Mouse (Mus musculus): ENCODE measurements around the gene Qrfp. TPM values are rescaled to one million over a fixed set of nuclear protein-coding genes. Genes with fewer than 3 reads are reported as not detected.

Gene Qrfp
- polyA plus RNA-seq, 1 experiment = 0.11 TPM

- Histone ChIP-seq H3K27me3 (replicated peaks; ENCODE audit: control insufficient read depth, insufficient read depth, low read length) (no peaks in the 10 kb centered on the region), H3K4me1 (ENCODE audit: control insufficient read depth, insufficient read depth, low read length) (no peaks in the 10 kb centered on the region), H3K4me3 (ENCODE audit: insufficient read depth, low read depth, low read length) (no peak overlapping the region), H3K27ac (ENCODE audit: insufficient read depth, low read depth, low read length) (no peak overlapping the region), H3K36me3 (ENCODE audit: control insufficient read depth, insufficient read depth, low read length) (no peaks in the 10 kb centered on the region)
- peak; percentile 66 for DNase-seq
- WGBS = 20% methylated on average over 7 of the region's 7 CpGs
- TF ChIP-seq POLR2A (IDR thresholded peaks at IDR 0.05; ENCODE audit: low read depth, low read length) (no peak), CTCF (conservative IDR thresholded peaks at IDR 0.05; ENCODE audit: insufficient read depth, insufficient read length, low read depth, low read length) (no peak)
Observed at GRCm38 (mm10) chr2:31827877-31828276, 17.5 kb upstream of the Qrfp start.

GRCm38 (mm10) chr2:31826094-31827085 lies 16.0 kb upstream of the Qrfp start:
- H3K27me3 ChIP-seq (replicated peaks; ENCODE audit: control insufficient read depth, insufficient read depth, low read length) = no peaks in the 10 kb centered on the region; the same call in 1 of the 2 replicates
- no peaks in the 10 kb centered on the region for H3K36me3 ChIP-seq (ENCODE audit: control insufficient read depth, insufficient read depth, low read length)
- no peaks in the 10 kb centered on the region for H3K4me1 ChIP-seq (ENCODE audit: control insufficient read depth, insufficient read depth, low read length)
- H3K4me3 ChIP-seq (ENCODE audit: insufficient read depth, low read depth, low read length) = no peak overlapping the region
- no peak overlapping the region for H3K27ac ChIP-seq (ENCODE audit: insufficient read depth, low read depth, low read length)
- WGBS = 74% methylated on average over 14 of the region's 14 CpGs
- TF ChIP-seq POLR2A (IDR thresholded peaks at IDR 0.05; ENCODE audit: low read depth, low read length) = no peak
- no peak for TF ChIP-seq CTCF (conservative IDR thresholded peaks at IDR 0.05; ENCODE audit: insufficient read depth, insufficient read length, low read depth, low read length)
- DNase-seq = peak; percentile 31

GRCm38 (mm10) chr2:31825469-31825911 lies 15.1 kb upstream of the Qrfp start:
- no peak for DNase-seq
- 66% methylated on average over 16 of the region's 16 CpGs for WGBS

GRCm38 (mm10) chr2:31823933-31824730 lies 13.8 kb upstream of the Qrfp start:
- DNase-seq = no peak
- Histone ChIP-seq H3K36me3 (ENCODE audit: control insufficient read depth, insufficient read depth, low read length) (no peaks in the 10 kb centered on the region), H3K4me3 (ENCODE audit: insufficient read depth, low read depth, low read length) (no peak overlapping the region), H3K4me1 (ENCODE audit: control insufficient read depth, insufficient read depth, low read length) (no peaks in the 10 kb centered on the region), H3K27ac (ENCODE audit: insufficient read depth, low read depth, low read length) (no peak overlapping the region), H3K27me3 (replicated peaks; ENCODE audit: control insufficient read depth, insufficient read depth, low read length) (no peaks in the 10 kb centered on the region; the same call in 1 of the 2 replicates)
- no peak for TF ChIP-seq POLR2A (IDR thresholded peaks at IDR 0.05; ENCODE audit: low read depth, low read length)
- peak; percentile 44 for TF ChIP-seq CTCF (conservative IDR thresholded peaks at IDR 0.05; ENCODE audit: insufficient read depth, insufficient read length, low read depth, low read length)
- WGBS = 74% methylated on average over 13 of the region's 15 CpGs

More at GRCm38 (mm10) chr2:31825469-31825911, 15.1 kb upstream of the Qrfp start:
- Histone ChIP-seq H3K4me3 (ENCODE audit: insufficient read depth, low read depth, low read length) (no peak overlapping the region), H3K27me3 (replicated peaks; ENCODE audit: control insufficient read depth, insufficient read depth, low read length) (no peaks in the 10 kb centered on the region; the same call in 1 of the 2 replicates), H3K4me1 (ENCODE audit: control insufficient read depth, insufficient read depth, low read length) (no peaks in the 10 kb centered on the region), H3K27ac (ENCODE audit: insufficient read depth, low read depth, low read length) (no peak overlapping the region), H3K36me3 (ENCODE audit: control insufficient read depth, insufficient read depth, low read length) (no peaks in the 10 kb centered on the region)
- TF ChIP-seq CTCF (conservative IDR thresholded peaks at IDR 0.05; ENCODE audit: insufficient read depth, insufficient read length, low read depth, low read length) (no peak), POLR2A (IDR thresholded peaks at IDR 0.05; ENCODE audit: low read depth, low read length) (no peak)

GRCm38 (mm10) chr2:31822524-31823371 lies 12.4 kb upstream of the Qrfp start:
- Histone ChIP-seq H3K36me3 (ENCODE audit: control insufficient read depth, insufficient read depth, low read length) (no peaks in the 10 kb centered on the region), H3K27ac (ENCODE audit: insufficient read depth, low read depth, low read length) (no peak overlapping the region), H3K27me3 (replicated peaks; ENCODE audit: control insufficient read depth, insufficient read depth, low read length) (no peaks in the 10 kb centered on the region; the same call in 1 of the 2 replicates), H3K4me3 (ENCODE audit: insufficient read depth, low read depth, low read length) (no peak overlapping the region), H3K4me1 (ENCODE audit: control insufficient read depth, insufficient read depth, low read length) (no peaks in the 10 kb centered on the region)
- 25% methylated on average over 39 of the region's 39 CpGs for WGBS
- no peak for TF ChIP-seq CTCF (conservative IDR thresholded peaks at IDR 0.05; ENCODE audit: insufficient read depth, insufficient read length, low read depth, low read length)
- no peak for TF ChIP-seq POLR2A (IDR thresholded peaks at IDR 0.05; ENCODE audit: low read depth, low read length)
- no peak for DNase-seq

GRCm38 (mm10) chr2:31815367-31815766 lies 5.0 kb upstream of the Qrfp start:
- Histone ChIP-seq H3K27ac (ENCODE audit: insufficient read depth, low read depth, low read length) (no peak overlapping the region), H3K4me3 (ENCODE audit: insufficient read depth, low read depth, low read length) (no peak overlapping the region), H3K27me3 (replicated peaks; ENCODE audit: control insufficient read depth, insufficient read depth, low read length) (no peaks in the 10 kb centered on the region), H3K36me3 (ENCODE audit: control insufficient read depth, insufficient read depth, low read length) (no peaks in the 10 kb centered on the region), H3K4me1 (ENCODE audit: control insufficient read depth, insufficient read depth, low read length) (no peaks in the 10 kb centered on the region)
- 24% methylated on average over 5 of the region's 5 CpGs for WGBS
- DNase-seq = peak; percentile 79
- TF ChIP-seq POLR2A (IDR thresholded peaks at IDR 0.05; ENCODE audit: low read depth, low read length) (no peak), CTCF (conservative IDR thresholded peaks at IDR 0.05; ENCODE audit: insufficient read depth, insufficient read length, low read depth, low read length) (peak; percentile 80)
